Mouse (Mus musculus) ES-E14 (cell line): ENCODE results near the gene Shc3. TPM values are rescaled to one million over a fixed set of nuclear protein-coding genes. Genes with fewer than 3 reads are reported as not detected.

ENCODE experiments used
- DNase-seq: peaks from one replicate; pipeline ENCODE4 v3.0.0-alpha.2; 2013; ENCODE audit warnings: low read depth, low spot score
- H3K27ac ChIP-seq: 2 replicates; pipeline ENCODE4 v1.5.1; 2012; ENCODE audit warnings: low read depth, mild to moderate bottlenecking, low read length, moderate library complexity, mixed read lengths; ENCODE audit not compliant: poor library complexity, insufficient read depth, severe bottlenecking
- H3K36me3 ChIP-seq: 2 replicates; pipeline ENCODE4 v1.6.1; 2012; ENCODE audit warnings: mild to moderate bottlenecking, low read length, moderate library complexity, mixed read lengths; ENCODE audit not compliant: control insufficient read depth, poor library complexity, insufficient read depth, severe bottlenecking
- H3K4me1 ChIP-seq, 2 experiments: fragments of 150-350 bp in 1 of 2; sonication (generic) in 1 of 2; 2 replicates each; pipeline ENCODE4 v1.6.1; 2012; ENCODE audit warnings: low read length in 2 of 2, mild to moderate bottlenecking in 1 of 2, mixed read lengths in 1 of 2; ENCODE audit not compliant: control insufficient read depth in 2 of 2, insufficient read depth in 2 of 2, poor library complexity in 1 of 2
- H3K4me3 ChIP-seq, 2 experiments: fragments of 150-350 bp in 1 of 2; sonication (generic) in 1 of 2; 2 replicates each; pipeline ENCODE4 v1.5.1; 2012; ENCODE audit warnings: low read length in 2 of 2, low read depth in 1 of 2, mild to moderate bottlenecking in 1 of 2, mixed read lengths in 1 of 2; ENCODE audit not compliant: insufficient read depth in 1 of 2, poor library complexity in 1 of 2, severe bottlenecking in 1 of 2
- H3K9ac ChIP-seq: 2 replicates; pipeline ENCODE4 v1.6.1; 2012; ENCODE audit warnings: low read depth, mild to moderate bottlenecking, low read length, mixed read lengths; ENCODE audit not compliant: poor library complexity, insufficient read depth, severe bottlenecking
- H3K9me3 ChIP-seq: fragments of 150-350 bp; sonication (generic); 2 replicates; pipeline ENCODE4 v1.6.1; 2012; ENCODE audit warnings: low read depth, mild to moderate bottlenecking, low read length; ENCODE audit not compliant: control insufficient read depth, insufficient read depth
- CHD2 ChIP-seq: IDR thresholded peaks from 2 replicates; pipeline ENCODE4 v1.6.1; 2014; ENCODE audit warnings: mild to moderate bottlenecking, low read depth, low read length, inconsistent platforms
- HCFC1 ChIP-seq: IDR thresholded peaks from 2 replicates; pipeline ENCODE4 v1.6.1; 2012; ENCODE audit warnings: low read length, inconsistent platforms, borderline replicate concordance; ENCODE audit not compliant: insufficient read depth
- MAFK ChIP-seq: IDR thresholded peaks from 2 replicates; pipeline ENCODE4 v1.6.1; 2014; ENCODE audit warnings: mild to moderate bottlenecking, low read depth, low read length, inconsistent platforms; ENCODE audit not compliant: insufficient read depth
- ZC3H11A ChIP-seq: IDR thresholded peaks from 2 replicates; pipeline ENCODE4 v1.6.1; 2012; ENCODE audit warnings: low read depth, mild to moderate bottlenecking, inconsistent platforms, low read length, borderline replicate concordance
- ZNF384 ChIP-seq: IDR thresholded peaks from 2 replicates; pipeline ENCODE4 v1.6.1; 2012; ENCODE audit warnings: low read depth, low read length, inconsistent platforms
- in situ Hi-C, 2 experiments: fragments of 600-800 bp; cut with MboI; formaldehyde crosslinking; loops; one replicate each; pipeline ENCODE4 v1.15.1; 2025; ENCODE audit warnings: low sequenced_read_pairs in 2 of 2, inconsistent platforms in 1 of 2; ENCODE audit not compliant: unreplicated experiment in 2 of 2
- total RNA-seq: library from RNA; depleted of rRNA; stranded (reverse); fragments of 300-350 nt; gene quantifications from 2 replicates; pipeline ENCODE4 v1.2.3, GENCODE M21; 2012

The Shc3 gene
- total RNA-seq, 1 experiment, result 1.4 TPM

DNA sequence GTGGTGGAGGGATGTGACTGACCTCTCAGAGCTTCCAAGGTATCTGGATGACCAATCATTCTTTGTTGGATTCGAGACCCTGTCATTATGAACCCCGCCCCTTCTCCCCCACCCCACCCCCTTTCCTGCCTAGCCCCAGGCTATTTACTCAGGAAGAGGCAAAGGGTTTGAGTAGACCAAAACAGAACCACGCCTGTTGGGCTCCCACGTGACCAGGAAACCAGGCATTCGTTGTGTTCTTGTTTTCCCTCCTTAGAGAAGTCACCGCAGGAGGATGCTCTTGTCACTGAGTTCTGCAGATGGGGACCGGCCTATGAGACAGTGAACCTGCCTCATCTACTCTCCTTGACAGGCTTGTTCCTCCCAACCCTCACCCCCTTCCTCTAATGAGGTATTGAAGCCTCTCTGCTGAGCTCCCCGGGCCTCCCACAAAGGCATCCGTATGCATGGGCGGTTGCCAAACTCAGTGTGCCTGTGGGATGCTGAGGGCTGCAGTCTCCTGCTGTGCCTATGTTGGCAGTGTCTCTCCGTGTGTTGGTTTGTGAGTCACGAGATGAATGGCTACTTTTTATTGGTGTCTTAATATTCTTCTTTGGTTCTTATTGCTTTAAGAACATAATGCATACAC is 47.3 kb upstream of the Shc3 start:
- H3K4me3 ChIP-seq, result peak overlapping the region in 1 of 2 experiments; percentile 7; a peak in 2 of 4 replicates
- in situ Hi-C loops, result loop anchor here in 1 of 2 experiments (25.0 kb wide), 1 partner anchor 654 kb away; no protein-coding TSS in a partner anchor
- DNase-seq, result peak; percentile 84
- no peaks in the 10 kb centered on the region for H3K36me3 ChIP-seq
- no peak overlapping the region for H3K9ac ChIP-seq
- TF ChIP-seq ZC3H11A, result no peak
- H3K4me1 ChIP-seq, result peaks cover 6 to 14% of the 10 kb centered on the region in 2 experiments
- no peaks in the 10 kb centered on the region for H3K9me3 ChIP-seq
- H3K27ac ChIP-seq, result peak overlapping the region; percentile 3; the same call in 1 of the 2 replicates

- Histone ChIP-seq H3K27ac (no peak overlapping the region), H3K4me1 (peaks cover 9 to 14% of the 10 kb centered on the region in 2 experiments), H3K9ac (no peak overlapping the region), H3K4me3 (no peak overlapping the region; a peak in 1 of 4 replicates), H3K36me3 (no peaks in the 10 kb centered on the region), H3K9me3 (no peaks in the 10 kb centered on the region)
- DNase-seq, result no peak
- TF ChIP-seq CHD2 (no peak), HCFC1 (no peak)
- in situ Hi-C loops, result loop anchor here in 1 of 2 experiments (25.0 kb wide), 1 partner anchor 654 kb away; no protein-coding TSS in a partner anchor
Observed at GRCm38 (mm10) chr13:51615815-51616214, 46.6 kb upstream of the Shc3 start.

DNA sequence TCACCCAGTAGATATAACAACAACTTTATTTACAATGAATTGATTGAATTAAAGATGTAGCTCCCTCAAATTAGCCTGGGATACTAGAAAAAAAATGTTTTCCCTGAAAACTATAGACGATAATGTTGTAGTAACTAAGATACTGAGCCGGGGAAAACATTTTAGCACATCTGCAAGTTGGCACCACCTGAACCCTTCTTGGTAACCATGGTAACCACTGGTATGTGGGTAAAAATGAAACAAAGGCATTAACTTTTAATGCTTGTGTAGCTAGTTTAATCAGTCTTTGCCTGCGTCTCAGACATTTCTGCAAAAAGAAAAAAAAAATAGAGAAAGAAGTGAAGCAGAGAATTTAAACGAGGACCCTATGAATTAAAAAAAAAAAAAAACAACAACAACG is 42.3 kb upstream of the Shc3 start:
- no peak for DNase-seq
- Histone ChIP-seq H3K4me3 (no peak overlapping the region), H3K27ac (no peak overlapping the region), H3K4me1 (peaks cover 7 to 10% of the 10 kb centered on the region in 2 experiments; a peak in 3 of 4 replicates), H3K9me3 (no peaks in the 10 kb centered on the region), H3K36me3 (no peaks in the 10 kb centered on the region), H3K9ac (no peak overlapping the region)
- TF ChIP-seq ZNF384 (no peak), ZC3H11A (no peak), MAFK (no peak), CHD2 (no peak), HCFC1 (no peak)
- in situ Hi-C loops, result loop anchor here in 1 of 2 experiments (25.0 kb wide), 1 partner anchor 649 kb away; no protein-coding TSS in a partner anchor

DNA sequence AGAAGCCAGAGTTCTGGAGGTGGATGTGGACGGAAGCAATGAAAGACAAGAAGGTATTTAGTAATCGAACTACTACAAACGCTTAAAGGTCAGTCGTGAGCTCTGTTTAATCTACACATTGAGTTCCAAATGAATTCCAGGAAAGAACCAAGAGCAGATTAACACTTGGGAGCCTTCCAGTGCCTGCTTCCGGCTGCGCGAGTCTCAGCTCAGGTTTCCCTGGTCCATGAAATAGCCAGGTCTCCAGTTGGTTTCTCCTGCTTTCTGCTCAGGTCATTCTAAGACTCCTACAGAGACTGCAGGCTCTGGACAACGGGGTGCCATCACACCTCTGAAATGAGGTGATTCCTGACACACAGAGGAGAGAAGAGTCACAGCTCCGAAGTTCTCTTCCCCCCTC is 41.8 kb upstream of the Shc3 start:
- Histone ChIP-seq H3K36me3 (no peaks in the 10 kb centered on the region), H3K9me3 (no peaks in the 10 kb centered on the region), H3K27ac (no peak overlapping the region; the same call in 1 of the 2 replicates), H3K9ac (no peak overlapping the region), H3K4me3 (0 out of 4 replicates have a peak overlapping the region, but pooled peaks of 1 of the 2 experiments have one; percentile 6), H3K4me1 (peaks cover 7 to 8% of the 10 kb centered on the region in 2 experiments; a peak in 3 of 4 replicates)
- TF ChIP-seq MAFK (no peak), HCFC1 (no peak), CHD2 (no peak), ZC3H11A (no peak), ZNF384 (no peak)
- in situ Hi-C loops, result loop anchor here in 1 of 2 experiments (25.0 kb wide), 1 partner anchor 649 kb away; no protein-coding TSS in a partner anchor
- DNase-seq, result no peak

GRCm38 (mm10) chr13:51609231-51609630 is 40.0 kb upstream of the Shc3 start:
- Histone ChIP-seq H3K9ac (no peak overlapping the region), H3K4me3 (no peak overlapping the region), H3K36me3 (no peaks in the 10 kb centered on the region), H3K9me3 (no peaks in the 10 kb centered on the region), H3K4me1 (peaks cover 5% of the 10 kb centered on the region in 2 experiments), H3K27ac (no peak overlapping the region)
- no peak for DNase-seq
- TF ChIP-seq CHD2 (no peak), MAFK (no peak), ZC3H11A (no peak), HCFC1 (no peak), ZNF384 (no peak)
- in situ Hi-C loops, result loop anchor here in 1 of 2 experiments (25.0 kb wide), 1 partner anchor 647 kb away; no protein-coding TSS in a partner anchor
